Mouse (Mus musculus): ENCODE results near the gene Iyd. TPM values are rescaled to one million over a fixed set of nuclear protein-coding genes. Genes with fewer than 3 reads are reported as not detected.

Gene Iyd
- not detected for total RNA-seq (2023)

GRCm38 (mm10) chr10:3540003-3540827 is at the start of gene Iyd:
Gene Iyd, plus strand, starts transcription at chr10:3540240.

Other genes starting within 250 kb of the Iyd start
- gene Ppp1r14c, start 174.2 kb upstream of the Iyd start, total RNA-seq (2023) = under 1 TPM in 1 of 2 experiments, not detected in 1; 0.22 TPM
- 10 to 100 TPM; 23.3 to 24.4 TPM for gene Plekhg1, start 200.1 kb downstream of the Iyd start, total RNA-seq (2023)

Data from neutrophil, adult 59 days (primary cell).